Mouse (Mus musculus) heart, postnatal 0 days (tissue): Measurements from ENCODE around the gene Gm2001. TPM values are rescaled to one million over a fixed set of nuclear protein-coding genes. Genes with fewer than 3 reads are reported as not detected.
"Not testable (repeated sequence)": the region's sequence is repeated elsewhere in the genome, so short reads cannot be mapped to it uniquely, and the experiment has no call there.

Experiments used
- ATAC-seq: fragments of 200-750 bp; cut with Nextera tagmentation; 2 replicates; pipeline ENCODE4 v1.8.0; 2017; ENCODE audit warnings: low read depth, moderate number of reproducible peaks, moderate library complexity; ENCODE audit not compliant: insufficient read depth
- DNase-seq: peaks from one replicate; pipeline ENCODE4 v3.0.0-alpha.2; 2016; ENCODE audit warnings: low spot score
- H3K27ac ChIP-seq: fragments of 300-500 bp; sonication (generic); 2 replicates; pipeline ENCODE4 v1.5.1; 2014; ENCODE audit warnings: low read depth, mild to moderate bottlenecking
- H3K27me3 ChIP-seq: fragments of 300-500 bp; sonication (generic); 2 replicates; pipeline ENCODE4 v1.6.1; 2014; ENCODE audit warnings: low read length, mixed read lengths; ENCODE audit not compliant: control insufficient read depth, insufficient read depth
- H3K36me3 ChIP-seq: fragments of 300-500 bp; sonication (generic); replicated peaks from 2 replicates; pipeline ENCODE4 v1.6.1; 2014; ENCODE audit warnings: low read length, mixed read lengths; ENCODE audit not compliant: control insufficient read depth, insufficient read depth
- H3K4me1 ChIP-seq: fragments of 300-500 bp; sonication (generic); 2 replicates; pipeline ENCODE4 v1.6.1; 2014; ENCODE audit warnings: antibody characterized with exemption; ENCODE audit not compliant: control insufficient read depth, insufficient read depth
- H3K4me2 ChIP-seq: fragments of 300-500 bp; sonication (generic); 2 replicates; pipeline ENCODE4 v1.6.1; 2014; ENCODE audit warnings: low read depth, mild to moderate bottlenecking, low read length, moderate library complexity
- H3K4me3 ChIP-seq: fragments of 300-500 bp; sonication (generic); 2 replicates; pipeline ENCODE4 v1.5.1; 2014; ENCODE audit warnings: low read depth, low read length
- H3K9ac ChIP-seq: fragments of 300-500 bp; sonication (generic); replicated peaks from 2 replicates; pipeline ENCODE4 v1.6.1; 2014; ENCODE audit warnings: low read depth, low read length, mixed read lengths
- H3K9me3 ChIP-seq: fragments of 300-500 bp; sonication (generic); replicated peaks from 2 replicates; pipeline ENCODE4 v1.6.1; 2016; ENCODE audit warnings: low read length; ENCODE audit not compliant: control insufficient read depth
- WGBS: fragments of 180-500 bp; shearing (Covaris S2); extraction: QIAGEN DNeasy Blood & Tissue Kit; methylation state at CpG from one replicate; pipeline ENCODE4 v1.1.7; 2014; 5-methylcytosine and 5-hydroxymethylcytosine counted together
- polyA plus RNA-seq: library from polyadenylated mRNA; unstranded; fragments of >200 nt; fragmentation: Nextera tagmentation; extraction: Ambion mirVana; gene quantifications from 2 replicates; pipeline ENCODE4 v1.2.1, GENCODE M21; 2015
- total RNA-seq: library from RNA; depleted of rRNA; stranded (reverse); fragments of >200 nt; gene quantifications from 2 replicates; pipeline ENCODE4 v1.2.3, GENCODE M21; 2014; ENCODE audit warnings: low replicate concordance; rRNA removed

Gene Gm2001
- total RNA-seq (not detected in 2 replicates), polyA plus RNA-seq (not detected in 2 replicates)

GRCm38 (mm10) chr12:87842239-87842638 lies at the start of gene Gm2001:
Gene Gm2001, minus strand, starts transcription at chr12:87842339.
- H3K9me3 ChIP-seq, ATAC-seq, H3K9ac ChIP-seq, H3K27ac ChIP-seq, H3K4me1 ChIP-seq, DNase-seq, H3K4me3 ChIP-seq, H3K36me3 ChIP-seq, H3K27me3 ChIP-seq, H3K4me2 ChIP-seq: not testable (repeated sequence)
- 45% methylated on average over 1 of the region's 2 CpGs for WGBS

GRCm38 (mm10) chr12:87873772-87874171 lies 31.6 kb upstream of the Gm2001 start, which contains the start of gene Gm2016:
Gene Gm2016, plus strand, starts transcription at chr12:87874072.
- not testable (repeated sequence) for H3K9ac ChIP-seq, H3K36me3 ChIP-seq, ATAC-seq, H3K27me3 ChIP-seq, H3K4me1 ChIP-seq, H3K4me3 ChIP-seq, H3K4me2 ChIP-seq, H3K27ac ChIP-seq, DNase-seq, H3K9me3 ChIP-seq
- 74% methylated on average over 5 of the region's 5 CpGs for WGBS

- not testable (repeated sequence) for ATAC-seq, H3K4me2 ChIP-seq, H3K4me1 ChIP-seq, H3K36me3 ChIP-seq, H3K9ac ChIP-seq, H3K27me3 ChIP-seq, DNase-seq, H3K27ac ChIP-seq, H3K9me3 ChIP-seq, H3K4me3 ChIP-seq
- 70% methylated on average over 2 of the region's 2 CpGs for WGBS
These were observed 21.9 kb upstream of the Gm2001 start for GRCm38 (mm10) chr12:87864048-87864447.

GRCm38 (mm10) chr12:87863638-87864037 lies 21.5 kb upstream of the Gm2001 start:
- not testable (repeated sequence) for H3K4me1 ChIP-seq, H3K4me2 ChIP-seq, H3K9me3 ChIP-seq, H3K9ac ChIP-seq, DNase-seq, H3K4me3 ChIP-seq, H3K27ac ChIP-seq, H3K27me3 ChIP-seq, H3K36me3 ChIP-seq
- peak; percentile 18; the same call in 1 of the 2 replicates for ATAC-seq
- 86% methylated on average over 8 of the region's 11 CpGs for WGBS

GRCm38 (mm10) chr12:87861740-87862692 lies 19.9 kb upstream of the Gm2001 start:
- not testable (repeated sequence) for H3K27me3 ChIP-seq, H3K9me3 ChIP-seq, H3K9ac ChIP-seq, DNase-seq, ATAC-seq, H3K27ac ChIP-seq, H3K36me3 ChIP-seq, H3K4me2 ChIP-seq, H3K4me1 ChIP-seq, H3K4me3 ChIP-seq
- 72% methylated on average over 23 of the region's 23 CpGs for WGBS

GRCm38 (mm10) chr12:87856067-87856466 lies 13.9 kb upstream of the Gm2001 start:
- H3K4me3 ChIP-seq, H3K36me3 ChIP-seq, H3K4me1 ChIP-seq, ATAC-seq, DNase-seq, H3K27ac ChIP-seq, H3K27me3 ChIP-seq, H3K9me3 ChIP-seq, H3K4me2 ChIP-seq, H3K9ac ChIP-seq: not testable (repeated sequence)
- WGBS: 45% methylated on average over 1 of the region's 1 CpGs

GRCm38 (mm10) chr12:87850657-87851056 lies 8.5 kb upstream of the Gm2001 start:
- H3K4me3 ChIP-seq, H3K9ac ChIP-seq, H3K4me1 ChIP-seq, H3K36me3 ChIP-seq, H3K27ac ChIP-seq, H3K9me3 ChIP-seq, H3K27me3 ChIP-seq, H3K4me2 ChIP-seq, ATAC-seq, DNase-seq: not testable (repeated sequence)
- no CpG with 5 or more reads among the region's 2 CpGs for WGBS

GRCm38 (mm10) chr12:87816277-87816676 lies 25.9 kb downstream of the Gm2001 start, which contains the start of gene BB287469:
Gene BB287469, plus strand, starts transcription at chr12:87816577.
- DNase-seq, ATAC-seq, H3K4me3 ChIP-seq, H3K4me1 ChIP-seq, H3K27ac ChIP-seq, H3K36me3 ChIP-seq, H3K9ac ChIP-seq, H3K9me3 ChIP-seq, H3K27me3 ChIP-seq, H3K4me2 ChIP-seq: not testable (repeated sequence)
- 65% methylated on average over 3 of the region's 6 CpGs for WGBS
